Mouse (Mus musculus): ENCODE results near the gene Gm11559. TPM values are rescaled to one million over a fixed set of nuclear protein-coding genes. Genes with fewer than 3 reads are reported as not detected.
"Not testable (repeated sequence)": the region's sequence is repeated elsewhere in the genome, so short reads cannot be mapped to it uniquely, and the experiment has no call there.

The Gm11559 gene
- not detected in 2 replicates for polyA plus RNA-seq (2016; fragmentation: Nextera tagmentation; extraction: Ambion mirVana)

- not testable (repeated sequence) for H3K4me3 ChIP-seq (replicated peaks); H3K27me3 ChIP-seq; H3K36me3 ChIP-seq (replicated peaks); H3K4me1 ChIP-seq; H3K9me3 ChIP-seq; ATAC-seq (ENCODE audit: low FRiP score); H3K4me2 ChIP-seq; H3K27ac ChIP-seq; H3K9ac ChIP-seq
- WGBS: 73% methylated on average over 1 of the region's 1 CpGs
Observed at GRCm38 (mm10) chr11:99864176-99864575, at the start of gene Gm11559. Gene Gm11559 (plus strand): TSS chr11:99864476.

DNA sequence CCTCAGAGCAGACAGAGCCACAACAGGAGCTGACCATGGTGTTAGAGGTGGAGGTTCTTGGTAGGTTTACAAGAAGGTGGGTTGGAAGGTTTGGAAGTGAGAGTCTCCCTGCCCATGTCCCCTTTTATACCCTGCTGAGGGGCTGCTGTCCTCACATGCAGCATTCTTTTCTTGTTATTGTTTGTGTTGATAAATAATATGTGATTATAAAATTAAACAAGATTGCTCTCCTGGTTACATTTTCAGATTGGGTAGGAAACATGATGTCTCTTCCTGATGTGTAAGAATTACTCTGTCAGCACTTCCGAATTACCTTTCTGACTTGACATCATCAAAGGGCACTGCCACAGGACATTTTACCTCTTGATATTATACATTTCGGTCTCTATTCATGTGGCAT, 48.7 kb upstream of the Gm11559 start, which contains the start of gene Gm11564:
Gene Gm11564 (minus strand): TSS at position 101 of the 400 bp plus-strand sequence.
- not testable (repeated sequence) for H3K27me3 ChIP-seq; ATAC-seq (ENCODE audit: low FRiP score); H3K9ac ChIP-seq; H3K36me3 ChIP-seq (replicated peaks); H3K4me2 ChIP-seq; H3K9me3 ChIP-seq; H3K4me3 ChIP-seq (replicated peaks); H3K4me1 ChIP-seq
- WGBS: 86% methylated on average over 2 of the region's 2 CpGs
- H3K27ac ChIP-seq: 0 out of 2 replicates have a peak within 1 kb of the TSS, but pooled peaks have one; percentile 13

DNA sequence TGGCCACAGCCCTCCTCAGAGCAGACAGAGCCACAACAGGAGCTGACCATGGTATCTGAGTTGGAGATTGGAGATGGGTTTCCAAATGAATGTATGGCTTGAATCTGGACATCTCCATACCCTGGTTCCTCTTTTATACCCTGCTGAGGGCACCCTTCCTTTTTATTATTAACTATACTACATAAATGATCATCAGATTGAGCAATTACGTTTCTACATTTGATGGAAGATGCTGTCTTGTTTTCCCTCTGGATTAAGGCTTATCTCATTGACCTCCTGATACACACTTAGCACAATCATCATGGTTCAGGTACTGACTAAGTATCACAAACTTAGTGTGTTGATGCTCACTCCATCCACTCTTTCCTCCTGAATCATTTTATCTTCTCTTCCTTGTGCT, 26.3 kb upstream of the Gm11559 start, which contains the start of gene 2300003K06Rik:
Gene 2300003K06Rik (minus strand): TSS at position 101 of the 400 bp plus-strand sequence.
- no peak within 1 kb of the TSS for H3K4me2 ChIP-seq
- H3K27ac ChIP-seq: no peak within 1 kb of the TSS
- ATAC-seq (ENCODE audit: low FRiP score): no peak
- WGBS: 87% methylated on average over 1 of the region's 1 CpGs
- no peaks in the 10 kb centered on the region for H3K9me3 ChIP-seq
- H3K9ac ChIP-seq: no peak within 1 kb of the TSS
- H3K4me3 ChIP-seq (replicated peaks): no peak within 1 kb of the TSS
- no peaks in the 10 kb centered on the region for H3K36me3 ChIP-seq (replicated peaks)
- no peaks in the 10 kb centered on the region for H3K27me3 ChIP-seq
- peaks cover 8% of the 10 kb centered on the region; the same call in 1 of the 2 replicates for H3K4me1 ChIP-seq

DNA sequence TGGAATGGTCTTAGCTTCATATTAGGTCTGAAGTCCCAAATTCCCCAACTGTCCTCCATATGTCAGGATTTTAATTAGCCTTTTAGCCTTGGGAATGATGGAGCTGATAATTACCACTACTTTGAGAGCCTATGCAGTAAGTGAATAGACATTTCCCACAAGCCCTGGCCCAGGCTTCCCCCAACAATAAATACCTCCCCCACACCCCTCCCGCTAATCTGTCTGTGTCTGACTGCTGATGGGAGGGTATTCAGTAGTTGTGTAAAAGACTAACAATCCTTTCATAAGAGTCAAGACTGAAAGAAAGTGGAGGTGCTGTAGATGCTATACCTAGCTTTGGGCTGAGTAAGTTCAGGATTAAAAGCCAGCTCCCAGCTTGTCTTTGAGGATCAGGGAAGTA, 22.1 kb upstream of the Gm11559 start:
- Histone ChIP-seq H3K27ac (no peak overlapping the region), H3K27me3 (no peaks in the 10 kb centered on the region), H3K4me2 (no peak overlapping the region), H3K4me1 (peaks cover 8% of the 10 kb centered on the region; the same call in 1 of the 2 replicates), H3K36me3 (replicated peaks) (no peaks in the 10 kb centered on the region), H3K4me3 (replicated peaks) (no peak overlapping the region), H3K9ac (no peak overlapping the region), H3K9me3 (no peaks in the 10 kb centered on the region)
- ATAC-seq (ENCODE audit: low FRiP score): no peak; the same call in 1 of the 2 replicates
- WGBS: 44% methylated on average over 1 of the region's 1 CpGs

DNA sequence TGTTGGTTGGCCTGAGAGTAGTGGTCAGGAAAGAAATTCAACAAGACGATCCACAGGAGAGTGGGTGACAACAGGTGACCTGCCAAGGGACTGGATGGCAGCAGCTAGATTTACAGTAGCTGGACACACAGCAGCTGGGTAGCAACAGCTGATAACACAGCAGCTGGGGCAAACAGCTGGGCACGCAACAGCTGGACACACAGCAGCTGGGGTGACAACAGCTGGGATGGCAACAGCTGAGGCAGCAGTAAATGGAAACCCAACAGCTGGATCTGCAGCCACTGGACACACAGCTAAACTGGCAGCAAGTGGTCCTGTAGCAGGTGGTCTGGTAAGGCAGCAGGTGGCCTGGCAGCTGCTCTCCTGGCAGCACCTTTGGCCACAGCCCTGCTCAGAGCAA, 17.5 kb upstream of the Gm11559 start:
- ATAC-seq (ENCODE audit: low FRiP score): no peak
- H3K4me2 ChIP-seq: no peak overlapping the region
- no peaks in the 10 kb centered on the region for H3K27me3 ChIP-seq
- peaks cover 8% of the 10 kb centered on the region; the same call in 1 of the 2 replicates for H3K4me1 ChIP-seq
- no peaks in the 10 kb centered on the region for H3K9me3 ChIP-seq
- WGBS: 90% methylated on average over 2 of the region's 2 CpGs
- no peaks in the 10 kb centered on the region for H3K36me3 ChIP-seq (replicated peaks)
- no peak overlapping the region for H3K4me3 ChIP-seq (replicated peaks)
- H3K9ac ChIP-seq: no peak overlapping the region
- H3K27ac ChIP-seq: no peak overlapping the region

- Histone ChIP-seq H3K9me3 (no peaks in the 10 kb centered on the region), H3K9ac (no peak within 1 kb of the TSS), H3K36me3 (replicated peaks) (no peaks in the 10 kb centered on the region), H3K4me1 (no peaks in the 10 kb centered on the region), H3K27ac (peak within 1 kb of the TSS; percentile 42; the same call in 1 of the 2 replicates), H3K4me2 (no peak within 1 kb of the TSS), H3K27me3 (no peaks in the 10 kb centered on the region), H3K4me3 (replicated peaks) (no peak within 1 kb of the TSS)
- ATAC-seq (ENCODE audit: low FRiP score): no peak
Observed at GRCm38 (mm10) chr11:99851508-99851907, 12.8 kb upstream of the Gm11559 start, which contains the start of gene Krtap4-16. Gene Krtap4-16 (minus strand): TSS chr11:99851608.

DNA sequence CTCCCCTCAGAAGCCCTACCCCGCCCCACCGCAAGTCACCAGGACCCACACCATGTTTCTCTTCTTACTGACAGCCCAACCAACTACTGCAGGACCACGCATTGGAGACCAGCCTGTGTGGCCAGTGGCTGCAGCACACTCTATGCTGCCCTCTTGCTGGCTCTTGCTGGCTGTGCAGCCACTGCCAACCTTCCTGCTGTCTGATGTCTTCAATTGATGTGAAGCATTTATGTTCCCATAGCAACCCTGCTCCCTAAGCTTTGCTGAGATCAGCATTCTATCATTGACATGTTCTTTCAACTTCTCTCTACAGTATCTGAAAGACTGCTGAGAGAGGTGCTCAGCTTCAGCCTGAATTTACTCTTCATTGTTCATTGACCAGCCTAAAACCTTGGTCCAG, 10.2 kb upstream of the Gm11559 start:
- Histone ChIP-seq H3K4me2 (no peak overlapping the region), H3K4me3 (replicated peaks) (no peak overlapping the region), H3K9ac (no peak overlapping the region), H3K27me3 (no peaks in the 10 kb centered on the region), H3K27ac (no peak overlapping the region), H3K4me1 (no peaks in the 10 kb centered on the region), H3K9me3 (no peaks in the 10 kb centered on the region), H3K36me3 (replicated peaks) (no peaks in the 10 kb centered on the region)
- 60% methylated on average over 3 of the region's 3 CpGs for whole genome bisulfite sequencing
- ATAC-seq (ENCODE audit: low FRiP score): no peak

- ATAC-seq (ENCODE audit: low FRiP score): no peak
- Histone ChIP-seq H3K9ac (no peak within 1 kb of the TSS), H3K27ac (no peak within 1 kb of the TSS), H3K36me3 (replicated peaks) (no peaks in the 10 kb centered on the region), H3K4me3 (replicated peaks) (no peak within 1 kb of the TSS), H3K27me3 (no peaks in the 10 kb centered on the region), H3K4me1 (no peaks in the 10 kb centered on the region), H3K9me3 (no peaks in the 10 kb centered on the region), H3K4me2 (no peak within 1 kb of the TSS)
- WGBS: 88% methylated on average over 2 of the region's 2 CpGs
Observed at GRCm38 (mm10) chr11:99857617-99858016, 6.7 kb upstream of the Gm11559 start, which contains the start of gene Gm11568. Gene Gm11568 (plus strand): TSS chr11:99857917.

- Histone ChIP-seq H3K27ac (no peak overlapping the region), H3K36me3 (replicated peaks) (no peaks in the 10 kb centered on the region), H3K4me2 (no peak overlapping the region), H3K27me3 (no peaks in the 10 kb centered on the region), H3K9ac (no peak overlapping the region), H3K4me1 (no peaks in the 10 kb centered on the region), H3K4me3 (replicated peaks) (no peak overlapping the region), H3K9me3 (no peaks in the 10 kb centered on the region)
- no peak for ATAC-seq (ENCODE audit: low FRiP score)
- WGBS: 75% methylated on average over 2 of the region's 2 CpGs
Observed at GRCm38 (mm10) chr11:99858761-99859160, 5.5 kb upstream of the Gm11559 start.

- ATAC-seq (ENCODE audit: low FRiP score); H3K9ac ChIP-seq; H3K9me3 ChIP-seq; H3K27me3 ChIP-seq; H3K4me3 ChIP-seq (replicated peaks); H3K36me3 ChIP-seq (replicated peaks); H3K4me2 ChIP-seq; H3K4me1 ChIP-seq: not testable (repeated sequence)
- 70% methylated on average over 1 of the region's 1 CpGs for WGBS
- 0 out of 2 replicates have a peak within 1 kb of the TSS, but pooled peaks have one; percentile 25 for H3K27ac ChIP-seq
Observed at GRCm38 (mm10) chr11:99873089-99873488, 8.8 kb downstream of the Gm11559 start, which contains the start of gene Krtap9-1. Gene Krtap9-1 (plus strand): TSS chr11:99873389.

DNA sequence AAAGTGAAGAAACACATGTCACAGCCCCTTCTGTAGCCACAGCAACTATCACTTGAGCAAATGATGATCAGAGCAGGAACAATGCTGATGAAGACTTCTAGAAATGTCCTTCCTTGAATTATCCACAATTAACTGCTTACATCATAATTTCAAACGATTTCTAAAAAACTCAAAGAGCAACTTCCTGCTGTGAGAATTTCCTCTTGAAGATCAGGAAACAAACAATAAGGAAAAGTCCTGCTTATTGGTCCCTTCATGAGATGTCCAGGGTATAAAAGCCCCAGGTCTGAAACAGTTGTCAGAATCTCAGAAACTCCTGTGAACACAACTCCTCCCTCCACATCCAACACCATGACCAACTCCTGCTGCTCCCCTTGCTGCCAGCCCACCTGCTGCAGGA, 14.6 kb downstream of the Gm11559 start, which contains the start of gene Gm11567:
Gene Gm11567 (plus strand): TSS at position 301 of the 400 bp plus-strand sequence.
- not testable (repeated sequence) for H3K9me3 ChIP-seq; H3K4me1 ChIP-seq; H3K36me3 ChIP-seq (replicated peaks); H3K4me2 ChIP-seq; H3K4me3 ChIP-seq (replicated peaks); H3K27ac ChIP-seq; H3K27me3 ChIP-seq; ATAC-seq (ENCODE audit: low FRiP score); H3K9ac ChIP-seq
- 65% methylated on average over 1 of the region's 1 CpGs for WGBS

DNA sequence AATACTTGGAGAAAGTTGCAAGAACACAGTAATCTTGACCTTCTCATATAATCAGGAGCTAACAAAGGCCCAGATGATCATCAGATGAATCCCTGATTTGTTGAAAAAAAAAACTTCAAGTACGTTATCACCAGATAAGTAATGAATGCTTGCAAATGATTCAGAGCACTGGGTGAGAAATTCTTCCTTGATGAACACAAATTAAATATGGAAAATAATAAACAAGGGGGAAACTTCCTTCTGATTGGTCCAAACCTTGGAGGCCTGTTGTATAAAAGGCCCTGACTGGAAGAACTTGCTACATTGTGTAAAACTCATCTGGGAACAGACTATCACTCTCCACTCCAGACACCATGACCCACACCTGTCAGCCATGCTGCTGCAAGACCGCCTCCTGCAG, 43.3 kb downstream of the Gm11559 start, which contains the start of gene Krtap31-1:
Gene Krtap31-1 (plus strand): TSS at position 301 of the 400 bp plus-strand sequence.
- Histone ChIP-seq H3K4me3 (replicated peaks) (no peak within 1 kb of the TSS), H3K27ac (no peak within 1 kb of the TSS), H3K27me3 (no peaks in the 10 kb centered on the region), H3K36me3 (replicated peaks) (no peaks in the 10 kb centered on the region), H3K9me3 (no peaks in the 10 kb centered on the region), H3K4me2 (no peak within 1 kb of the TSS), H3K4me1 (no peaks in the 10 kb centered on the region), H3K9ac (no peak within 1 kb of the TSS)
- 72% methylated on average over 2 of the region's 2 CpGs for WGBS
- no peak for ATAC-seq (ENCODE audit: low FRiP score)

- WGBS: 89% methylated on average over 3 of the region's 3 CpGs
Observed at GRCm38 (mm10) chr11:99914451-99914850, 50.2 kb downstream of the Gm11559 start, which contains the start of gene Gm11565. Gene Gm11565 (plus strand): TSS chr11:99914751.

More at GRCm38 (mm10) chr11:99914451-99914850, 50.2 kb downstream of the Gm11559 start, which contains the start of gene Gm11565:
- H3K9ac ChIP-seq: no peak within 1 kb of the TSS
- no peak within 1 kb of the TSS for H3K27ac ChIP-seq
- no peaks in the 10 kb centered on the region for H3K4me1 ChIP-seq
- no peak within 1 kb of the TSS for H3K4me3 ChIP-seq (replicated peaks)
- no peaks in the 10 kb centered on the region for H3K36me3 ChIP-seq (replicated peaks)
- H3K27me3 ChIP-seq: no peaks in the 10 kb centered on the region
- no peak for ATAC-seq (ENCODE audit: low FRiP score)
- no peak within 1 kb of the TSS for H3K4me2 ChIP-seq
- H3K9me3 ChIP-seq: no peaks in the 10 kb centered on the region
